Mouse (Mus musculus) intestine, embryonic 14.5 days (tissue): ENCODE data around the gene Cd93. TPM values are rescaled to one million over a fixed set of nuclear protein-coding genes. Genes with fewer than 3 reads are reported as not detected.

Experiments
- ATAC-seq: fragments of 200-750 bp; cut with Nextera tagmentation; replicated peaks from 2 replicates; pipeline ENCODE4 v1.8.0; 2017; ENCODE audit warnings: low read depth, moderate number of reproducible peaks, moderate TSS enrichment, moderate library complexity; ENCODE audit not compliant: low FRiP score, low TSS enrichment
- DNase-seq: peaks from one replicate; pipeline ENCODE4 v3.0.0-alpha.2; 2018; ENCODE audit warnings: low spot score
- H3K27ac ChIP-seq: fragments of 300-500 bp; sonication (generic); 2 replicates; pipeline ENCODE4 v1.5.1; 2014; ENCODE audit warnings: low read depth, mild to moderate bottlenecking, control low read depth
- H3K27me3 ChIP-seq: fragments of 300-500 bp; sonication (generic); replicated peaks from 2 replicates; pipeline ENCODE4 v1.6.1; 2014; ENCODE audit warnings: low read length, control low read depth; ENCODE audit not compliant: control insufficient read depth, insufficient read depth
- H3K36me3 ChIP-seq: fragments of 300-500 bp; sonication (generic); 2 replicates; pipeline ENCODE4 v1.6.1; 2014; ENCODE audit warnings: low read length, control low read depth; ENCODE audit not compliant: control insufficient read depth, insufficient read depth
- H3K4me1 ChIP-seq: fragments of 300-500 bp; sonication (generic); replicated peaks from 2 replicates; pipeline ENCODE4 v1.6.1; 2014; ENCODE audit warnings: low read length, control low read depth, mixed read lengths; ENCODE audit not compliant: control insufficient read depth, insufficient read depth
- H3K4me2 ChIP-seq: fragments of 300-500 bp; sonication (generic); 2 replicates; pipeline ENCODE4 v1.6.1; 2014; ENCODE audit warnings: low read length
- H3K4me3 ChIP-seq: fragments of 300-500 bp; sonication (generic); 2 replicates; pipeline ENCODE4 v1.5.1; 2014; ENCODE audit warnings: low read depth, low read length, control low read depth, mixed read lengths
- H3K9ac ChIP-seq: fragments of 300-500 bp; sonication (generic); 2 replicates; pipeline ENCODE4 v1.6.1; 2014; ENCODE audit warnings: mild to moderate bottlenecking, low read length
- H3K9me3 ChIP-seq: fragments of 300-500 bp; sonication (generic); 2 replicates; pipeline ENCODE4 v1.6.1; 2016; ENCODE audit warnings: low read length, control low read depth; ENCODE audit not compliant: control insufficient read depth
- WGBS: fragments of 180-500 bp; shearing (Covaris S2); extraction: QIAGEN DNeasy Blood & Tissue Kit; methylation state at CpG from one replicate; pipeline ENCODE4 v1.1.7; 2014; 5-methylcytosine and 5-hydroxymethylcytosine counted together
- polyA plus RNA-seq: library from polyadenylated mRNA; unstranded; fragments of >200 nt; fragmentation: Nextera tagmentation; extraction: Ambion mirVana; gene quantifications from 2 replicates; pipeline ENCODE4 v1.2.1, GENCODE M21; 2014

Cd93 gene
- polyA plus RNA-seq, 1 experiment from 2014 or later = 10.6 TPM

- WGBS = 39% methylated on average over 5 of the region's 5 CpGs
- ATAC-seq (no peak), DNase-seq (no peak)
- H3K4me1 ChIP-seq = no peaks in the 10 kb centered on the region
- H3K36me3 ChIP-seq = no peaks in the 10 kb centered on the region
- H3K4me2 ChIP-seq = no peak overlapping the region
- no peak overlapping the region for H3K9ac ChIP-seq
- no peak overlapping the region for H3K27ac ChIP-seq
- 0 out of 2 replicates have a peak, but pooled peaks cover 2% of the 10 kb centered on the region for H3K9me3 ChIP-seq
- H3K4me3 ChIP-seq = no peak overlapping the region
- no peaks in the 10 kb centered on the region for H3K27me3 ChIP-seq
These were observed 32.6 kb upstream of the Cd93 start for GRCm38 (mm10) chr2:148475879-148476495.

GRCm38 (mm10) chr2:148469341-148470238, 26.2 kb upstream of the Cd93 start:
- no peaks in the 10 kb centered on the region; the same call in 1 of the 2 replicates for H3K4me1 ChIP-seq
- H3K9ac ChIP-seq = no peak overlapping the region
- H3K9me3 ChIP-seq = 0 out of 2 replicates have a peak, but pooled peaks cover 2% of the 10 kb centered on the region
- DNase-seq (no peak), ATAC-seq (no peak)
- no peak overlapping the region for H3K4me2 ChIP-seq
- H3K36me3 ChIP-seq = no peaks in the 10 kb centered on the region
- no peak overlapping the region for H3K4me3 ChIP-seq
- H3K27me3 ChIP-seq = no peaks in the 10 kb centered on the region
- WGBS = 45% methylated on average over 7 of the region's 7 CpGs
- H3K27ac ChIP-seq = no peak overlapping the region; the same call in 1 of the 2 replicates

GRCm38 (mm10) chr2:148467921-148468440, 24.6 kb upstream of the Cd93 start:
- no peak for DNase-seq
- Histone ChIP-seq H3K27me3 (no peaks in the 10 kb centered on the region), H3K4me1 (no peaks in the 10 kb centered on the region; the same call in 1 of the 2 replicates), H3K36me3 (no peaks in the 10 kb centered on the region), H3K9ac (no peak overlapping the region), H3K4me2 (no peak overlapping the region), H3K9me3 (0 out of 2 replicates have a peak, but pooled peaks cover 2% of the 10 kb centered on the region), H3K27ac (no peak overlapping the region), H3K4me3 (no peak overlapping the region)
- WGBS = 86% methylated on average over 3 of the region's 3 CpGs
- no peak for ATAC-seq

GRCm38 (mm10) chr2:148455341-148455740, 12.0 kb upstream of the Cd93 start:
- Histone ChIP-seq H3K36me3 (no peaks in the 10 kb centered on the region), H3K27ac (no peak overlapping the region), H3K9ac (no peak overlapping the region), H3K27me3 (no peaks in the 10 kb centered on the region), H3K9me3 (no peaks in the 10 kb centered on the region), H3K4me3 (no peak overlapping the region), H3K4me1 (no peaks in the 10 kb centered on the region), H3K4me2 (no peak overlapping the region)
- no peak for ATAC-seq
- DNase-seq = no peak

- H3K27ac ChIP-seq = no peak overlapping the region
- WGBS = 85% methylated on average over 4 of the region's 4 CpGs
- no peak for DNase-seq
- no peak for ATAC-seq
- H3K27me3 ChIP-seq = no peaks in the 10 kb centered on the region
- no peak overlapping the region for H3K4me3 ChIP-seq
- H3K9ac ChIP-seq = no peak overlapping the region
- no peak overlapping the region for H3K4me2 ChIP-seq
- H3K4me1 ChIP-seq = no peaks in the 10 kb centered on the region
- H3K9me3 ChIP-seq = no peaks in the 10 kb centered on the region
- no peaks in the 10 kb centered on the region for H3K36me3 ChIP-seq
These were observed 10.7 kb upstream of the Cd93 start for GRCm38 (mm10) chr2:148454014-148454542.

- no peaks in the 10 kb centered on the region for H3K36me3 ChIP-seq
- H3K4me3 ChIP-seq = no peak overlapping the region
- H3K9ac ChIP-seq = no peak overlapping the region
- no peak overlapping the region for H3K27ac ChIP-seq
- H3K27me3 ChIP-seq = no peaks in the 10 kb centered on the region
- DNase-seq (no peak), ATAC-seq (no peak)
- no peaks in the 10 kb centered on the region for H3K4me1 ChIP-seq
- no peaks in the 10 kb centered on the region for H3K9me3 ChIP-seq
- H3K4me2 ChIP-seq = no peak overlapping the region
- WGBS = 92% methylated on average over 3 of the region's 3 CpGs
These were observed 9.7 kb upstream of the Cd93 start for GRCm38 (mm10) chr2:148453061-148453460.

- H3K4me3 ChIP-seq = no peak overlapping the region
- no peaks in the 10 kb centered on the region for H3K36me3 ChIP-seq
- H3K27me3 ChIP-seq = no peaks in the 10 kb centered on the region
- 70% methylated on average over 5 of the region's 5 CpGs for WGBS
- no peaks in the 10 kb centered on the region for H3K9me3 ChIP-seq
- H3K9ac ChIP-seq = no peak overlapping the region
- no peak for DNase-seq
- H3K27ac ChIP-seq = no peak overlapping the region
- no peak for ATAC-seq
- H3K4me1 ChIP-seq = no peaks in the 10 kb centered on the region
- H3K4me2 ChIP-seq = no peak overlapping the region
These were observed 8.1 kb upstream of the Cd93 start for GRCm38 (mm10) chr2:148451498-148451897.

- DNase-seq (no peak), ATAC-seq (no peak)
- no peaks in the 10 kb centered on the region for H3K9me3 ChIP-seq
- H3K36me3 ChIP-seq = no peaks in the 10 kb centered on the region
- H3K4me3 ChIP-seq = no peak overlapping the region
- 69% methylated on average over 5 of the region's 5 CpGs for WGBS
- H3K4me1 ChIP-seq = no peaks in the 10 kb centered on the region
- H3K4me2 ChIP-seq = no peak overlapping the region
- no peak overlapping the region for H3K9ac ChIP-seq
- no peaks in the 10 kb centered on the region for H3K27me3 ChIP-seq
- no peak overlapping the region for H3K27ac ChIP-seq
These were observed 7.3 kb upstream of the Cd93 start for GRCm38 (mm10) chr2:148450616-148451015.
